Mouse (Mus musculus) layer of hippocampus, adult 11-12 months (tissue): ENCODE results near the gene Npepl1.

ENCODE experiments used
- DNase-seq: peaks from one replicate; pipeline ENCODE4 v3.0.0; 2022; ENCODE audit warnings: low spot score

Gene Npepl1

DNA sequence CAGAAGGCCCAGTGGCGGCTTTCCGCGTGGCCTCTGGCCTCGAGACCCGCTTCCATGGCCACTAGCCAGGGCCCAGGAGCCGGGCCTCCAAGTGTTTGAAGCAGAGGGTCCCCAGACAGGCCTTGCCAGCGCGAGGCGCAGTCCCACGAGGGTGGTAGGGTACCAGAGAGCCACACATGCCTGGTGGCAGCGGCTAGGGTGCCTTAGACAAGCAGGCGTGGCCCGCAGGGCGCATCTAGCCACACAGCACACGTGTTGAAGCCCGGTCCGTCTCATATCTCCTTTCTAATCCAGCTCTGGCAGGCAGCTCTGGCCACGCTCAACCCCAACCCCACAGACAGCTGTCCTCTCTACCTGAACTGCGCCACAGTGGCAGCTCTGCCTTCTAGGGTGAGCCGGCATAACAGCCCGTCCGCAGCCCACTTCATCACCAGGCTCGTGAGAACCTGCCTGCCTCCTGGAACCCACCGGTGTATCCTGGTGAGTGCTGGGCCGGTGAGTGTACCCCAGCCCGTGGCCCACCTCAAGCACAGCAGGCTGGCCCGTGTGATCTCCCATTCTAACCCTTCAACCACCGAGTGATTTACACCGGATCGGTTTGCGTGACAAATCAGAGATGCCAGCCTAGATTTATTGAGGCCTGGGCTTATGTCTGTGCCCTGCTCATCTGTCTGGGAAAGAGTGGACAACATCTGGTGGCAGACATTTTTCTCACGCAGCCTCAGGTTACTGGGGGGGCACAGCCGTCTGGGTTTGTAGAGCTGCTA, 817 bp downstream of the Npepl1 start:
- no peak for DNase-seq

DNA sequence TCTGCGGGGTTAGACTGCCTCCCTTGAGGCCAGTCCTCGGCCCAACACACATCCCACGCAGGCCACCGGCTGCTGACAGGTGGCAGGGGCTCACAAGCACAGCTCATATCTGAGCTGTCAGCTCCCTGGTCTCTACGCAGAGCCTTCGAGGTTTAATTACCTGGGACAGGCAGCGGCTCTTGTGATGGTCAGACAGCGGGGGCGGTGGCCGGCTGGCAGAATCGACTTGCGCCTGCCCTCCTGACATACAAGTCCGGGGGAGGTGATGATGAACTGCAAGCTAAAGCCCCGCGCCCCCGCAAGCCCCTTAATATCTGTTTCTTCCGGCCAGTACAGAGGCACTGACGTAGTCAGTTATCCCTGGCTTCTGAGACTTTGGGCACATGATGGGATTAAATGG, 2.8 kb downstream of the Npepl1 start:
- no peak for DNase-seq

DNA sequence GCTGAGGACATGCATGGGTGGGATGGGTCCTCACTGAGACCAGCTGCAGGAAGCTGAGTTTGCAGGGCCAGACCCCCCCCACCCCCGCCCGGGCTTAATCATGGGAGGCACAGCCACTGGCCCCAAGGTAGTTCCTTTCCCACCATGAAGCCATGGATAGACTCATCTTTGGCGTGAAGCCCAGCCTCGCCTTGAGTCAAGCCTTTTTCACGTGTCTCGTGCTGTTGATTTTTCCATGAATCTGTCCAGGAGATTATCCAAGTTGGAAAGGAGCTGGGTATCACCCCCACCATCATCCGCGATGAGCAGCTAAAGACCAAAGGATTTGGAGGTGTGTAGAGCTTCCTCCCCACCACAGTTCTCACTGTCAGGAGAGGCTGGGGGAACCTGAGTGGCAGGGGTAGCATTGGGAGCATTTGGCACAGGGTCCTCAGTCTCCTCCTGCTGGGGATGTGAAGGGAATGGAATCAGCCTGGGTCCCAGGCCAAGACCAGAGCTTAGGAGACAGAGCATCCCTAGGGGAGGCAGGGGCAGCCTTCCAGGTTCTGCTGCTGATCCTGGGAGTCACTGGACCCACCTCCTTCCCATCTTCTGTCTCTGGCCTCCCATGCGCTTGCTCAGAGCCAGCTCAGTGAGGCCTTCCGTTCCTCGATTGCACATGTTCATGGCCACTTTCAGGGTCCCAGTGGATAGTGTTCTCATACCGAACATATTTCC, 4.2 kb downstream of the Npepl1 start:
- no peak for DNase-seq

DNA sequence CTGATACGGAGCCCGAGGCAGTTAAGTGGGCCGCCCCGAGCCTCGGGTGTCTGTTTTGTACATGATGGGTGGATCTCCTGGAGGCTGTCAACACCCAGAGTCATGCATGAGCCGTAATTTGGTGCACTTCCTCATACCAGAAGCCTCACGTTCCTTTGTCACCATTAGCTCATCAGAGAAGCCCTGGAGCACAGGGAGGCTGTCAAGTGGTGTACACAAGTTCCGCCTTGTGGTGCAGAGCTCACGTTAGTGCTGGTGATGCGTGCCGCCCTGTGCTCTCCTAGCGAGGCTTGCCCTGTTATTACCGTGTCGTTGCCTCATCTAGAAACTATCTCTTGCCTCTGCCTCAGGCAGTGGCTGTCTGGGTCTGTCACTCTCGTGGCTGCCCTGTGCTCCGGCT, 6.8 kb downstream of the Npepl1 start:
- DNase-seq = no peak

DNA sequence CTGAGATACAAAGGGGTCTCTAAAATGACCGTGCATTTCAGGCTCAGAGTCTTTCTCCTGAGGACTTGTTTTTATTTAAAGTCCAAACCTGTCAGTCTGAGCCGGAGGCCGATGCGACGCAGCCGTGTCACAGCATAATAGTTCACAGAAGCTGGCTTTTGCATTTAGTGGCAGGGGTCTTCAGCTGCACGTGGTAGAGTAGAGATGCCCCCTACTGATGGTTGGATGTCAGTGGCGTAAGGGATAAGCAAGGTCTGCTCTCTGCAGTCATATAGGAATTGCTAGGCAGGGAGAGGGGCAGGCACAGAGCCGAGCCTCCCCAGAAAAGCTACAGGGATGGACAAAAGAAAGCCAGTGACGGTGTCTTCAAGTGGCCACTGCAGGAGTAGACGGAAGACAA, 8.0 kb downstream of the Npepl1 start:
- no peak for DNase-seq

DNA sequence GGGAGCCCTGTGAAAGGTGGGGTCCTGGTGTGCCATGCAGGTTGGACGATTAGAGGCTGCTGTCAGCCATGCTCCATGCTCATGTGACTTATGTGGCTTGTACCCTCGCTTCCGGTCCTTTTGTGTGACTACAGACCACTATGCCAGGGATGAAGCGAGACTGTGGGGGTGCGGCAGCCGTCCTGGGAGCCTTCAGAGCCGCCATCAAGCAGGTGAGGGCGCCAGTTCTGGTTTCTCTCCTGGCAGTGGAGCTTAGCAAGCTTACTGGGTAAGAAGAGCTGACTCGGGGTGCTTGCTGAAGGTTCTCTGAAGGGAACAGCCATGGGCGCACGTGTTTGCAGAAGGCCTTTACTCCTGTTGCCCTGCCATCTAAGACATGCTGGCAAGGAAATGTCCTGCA, 9.1 kb downstream of the Npepl1 start:
- DNase-seq = no peak

DNA sequence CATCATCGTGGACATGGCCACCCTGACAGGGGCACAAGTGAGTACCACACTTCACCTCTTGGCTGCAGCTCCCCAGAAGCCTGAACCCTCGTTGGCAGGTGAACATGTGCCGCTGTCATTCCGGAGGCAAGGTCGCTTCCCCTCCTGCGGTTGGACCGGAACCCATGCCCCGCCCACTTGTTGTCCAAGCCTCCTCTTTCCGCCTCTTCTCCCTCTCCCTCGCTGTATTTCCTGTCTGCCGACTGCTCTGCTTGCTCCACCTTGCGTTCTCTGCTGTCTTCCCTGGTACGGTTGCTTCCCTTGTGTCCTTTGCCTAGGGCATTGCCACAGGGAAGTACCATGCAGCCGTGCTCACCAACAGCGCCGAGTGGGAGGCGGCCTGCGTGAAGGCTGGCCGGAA, 10.5 kb downstream of the Npepl1 start:
- no peak for DNase-seq

DNA sequence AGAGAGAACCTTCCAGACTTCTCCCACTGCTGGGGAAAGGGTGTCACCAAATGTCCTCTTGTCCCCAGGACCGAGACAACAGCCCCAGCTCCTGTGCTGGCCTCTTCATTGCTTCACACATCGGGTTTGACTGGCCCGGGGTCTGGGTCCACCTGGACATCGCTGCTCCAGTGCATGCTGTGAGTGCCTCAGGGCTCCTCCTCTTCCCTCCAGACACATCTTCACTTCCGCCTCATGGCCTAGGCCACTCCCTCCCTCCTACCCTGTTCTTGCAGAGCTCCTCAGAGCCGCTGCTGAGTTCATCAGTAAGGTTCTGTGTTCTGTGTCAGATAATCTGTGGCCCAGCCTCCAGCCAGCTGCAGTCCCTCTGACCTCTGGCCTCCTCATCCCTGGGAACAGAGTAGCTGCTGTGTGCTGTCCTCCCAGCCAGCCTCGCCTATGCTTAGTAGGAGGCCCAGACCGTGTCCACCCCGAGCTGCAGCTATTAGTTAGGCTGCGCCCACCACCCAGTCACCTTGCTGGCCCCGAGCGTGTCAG, 11.3 kb downstream of the Npepl1 start:
- DNase-seq = no peak

DNA sequence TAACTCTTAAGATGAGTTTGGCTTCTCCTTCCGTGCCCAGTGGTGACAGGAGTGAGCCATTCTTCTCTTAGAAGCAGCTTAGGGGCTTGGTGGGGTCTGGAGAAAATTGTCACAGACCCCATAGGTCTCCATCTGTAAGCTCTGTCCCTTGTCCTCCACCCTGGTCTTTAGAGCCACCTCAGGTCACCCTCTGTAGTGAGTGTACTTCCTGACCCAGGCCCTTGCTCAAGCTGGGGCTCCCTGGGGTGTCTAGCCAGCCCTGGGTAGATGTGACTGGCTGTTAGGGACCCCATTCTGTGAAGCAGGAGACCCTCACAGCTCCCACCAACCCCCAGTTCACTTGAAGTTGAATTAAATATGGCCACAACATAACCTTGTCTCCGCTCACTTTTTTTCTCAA, 12.2 kb downstream of the Npepl1 start:
- DNase-seq = no peak

DNA sequence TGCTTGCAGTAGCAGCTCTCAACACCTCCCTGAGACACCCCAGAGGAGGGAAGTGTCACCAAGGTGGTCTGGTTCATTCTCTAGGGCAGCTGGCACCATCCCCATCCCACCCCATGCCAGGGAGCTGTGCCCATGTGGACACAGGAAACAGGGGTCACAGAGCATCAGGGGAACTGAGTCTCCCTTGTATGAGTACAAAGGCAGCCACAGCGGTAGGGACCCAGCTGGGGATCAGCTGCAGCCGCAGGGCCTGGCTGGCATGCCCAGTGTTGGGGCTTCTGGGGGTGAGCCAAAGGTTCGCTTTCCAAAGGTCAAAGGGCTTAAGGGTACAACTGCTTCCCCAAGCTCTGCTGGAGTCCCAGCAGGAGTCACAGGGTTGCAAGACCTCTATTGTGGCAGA, 13.6 kb downstream of the Npepl1 start:
- no peak for DNase-seq

DNA sequence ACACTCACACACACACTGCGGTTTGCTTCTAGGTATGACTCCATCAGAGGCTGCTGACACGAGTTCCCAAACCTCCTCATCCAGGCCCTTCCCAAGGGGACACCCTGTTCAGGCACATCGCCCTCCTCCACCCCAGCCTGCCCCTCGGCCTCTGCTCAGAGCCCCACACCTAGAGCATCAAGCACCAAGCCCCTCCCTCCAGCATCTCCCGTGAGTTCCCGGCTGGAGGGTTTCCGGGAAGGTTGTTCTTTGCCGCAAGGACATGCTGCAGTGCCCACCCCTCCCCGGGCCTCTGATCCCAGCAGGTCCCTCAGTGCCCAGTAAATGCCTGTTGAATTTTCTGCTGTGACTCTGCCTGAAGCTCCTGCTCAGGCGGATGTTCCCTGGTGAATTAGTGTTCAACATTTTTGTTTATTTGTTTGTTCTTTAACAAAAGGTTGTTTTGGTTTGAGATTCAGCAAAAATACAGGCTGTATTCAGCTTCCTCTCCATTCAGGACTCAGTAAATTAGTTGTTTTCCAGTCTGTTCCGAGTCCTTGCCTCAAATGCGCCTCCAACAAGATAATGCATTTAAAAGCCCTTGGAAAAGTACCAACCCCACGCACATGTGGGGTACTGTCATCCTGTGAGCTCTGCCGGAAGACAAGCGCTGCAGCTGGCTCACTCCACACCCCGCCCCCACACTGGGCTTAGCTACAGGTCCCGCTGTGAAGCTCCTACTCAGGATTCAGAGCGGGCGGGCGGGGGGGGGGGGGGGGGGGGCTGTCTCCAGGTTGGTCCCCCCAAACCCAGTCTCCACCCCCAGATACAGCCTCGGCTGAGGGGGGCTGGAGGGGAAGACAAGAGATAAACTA, 16.6 kb downstream of the Npepl1 start:
- DNase-seq = peak; percentile 66

DNA sequence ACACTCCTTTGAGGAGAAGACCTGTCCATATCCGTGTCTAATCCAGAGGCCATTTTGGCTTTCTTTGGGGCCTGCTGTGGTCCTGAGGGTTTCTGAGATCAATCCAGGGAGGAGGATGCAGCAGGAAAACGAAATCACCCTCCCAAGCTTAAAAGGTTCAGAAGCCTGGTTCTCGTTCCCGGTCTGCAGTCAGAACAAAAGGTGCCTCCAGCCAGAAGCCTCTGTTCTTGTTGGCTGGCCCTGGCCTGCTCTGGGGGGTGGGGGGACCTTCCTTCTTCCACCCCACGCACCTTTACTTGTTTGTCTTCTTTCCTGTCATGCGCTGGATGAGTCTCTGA, 17.2 kb downstream of the Npepl1 start:
- DNase-seq = no peak

DNA sequence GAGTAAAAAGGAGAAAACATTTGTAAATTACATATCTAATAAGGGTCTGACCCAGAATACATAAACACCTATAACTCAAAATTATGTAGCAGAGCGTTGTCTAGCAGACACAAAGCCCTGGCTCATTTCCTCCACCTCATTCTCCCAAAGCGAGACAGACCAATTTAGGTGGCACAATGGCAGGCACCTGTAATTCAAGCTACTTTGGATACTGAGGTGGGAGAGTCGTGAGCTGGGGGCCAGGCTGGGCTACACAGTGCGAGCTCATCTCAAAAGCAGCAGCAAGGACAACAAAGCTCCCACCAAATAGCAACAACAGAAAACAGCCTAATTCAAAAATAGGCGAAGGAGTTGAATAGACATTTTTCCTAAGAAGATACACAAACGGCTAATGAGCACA, 18.8 kb downstream of the Npepl1 start:
- no peak for DNase-seq

DNA sequence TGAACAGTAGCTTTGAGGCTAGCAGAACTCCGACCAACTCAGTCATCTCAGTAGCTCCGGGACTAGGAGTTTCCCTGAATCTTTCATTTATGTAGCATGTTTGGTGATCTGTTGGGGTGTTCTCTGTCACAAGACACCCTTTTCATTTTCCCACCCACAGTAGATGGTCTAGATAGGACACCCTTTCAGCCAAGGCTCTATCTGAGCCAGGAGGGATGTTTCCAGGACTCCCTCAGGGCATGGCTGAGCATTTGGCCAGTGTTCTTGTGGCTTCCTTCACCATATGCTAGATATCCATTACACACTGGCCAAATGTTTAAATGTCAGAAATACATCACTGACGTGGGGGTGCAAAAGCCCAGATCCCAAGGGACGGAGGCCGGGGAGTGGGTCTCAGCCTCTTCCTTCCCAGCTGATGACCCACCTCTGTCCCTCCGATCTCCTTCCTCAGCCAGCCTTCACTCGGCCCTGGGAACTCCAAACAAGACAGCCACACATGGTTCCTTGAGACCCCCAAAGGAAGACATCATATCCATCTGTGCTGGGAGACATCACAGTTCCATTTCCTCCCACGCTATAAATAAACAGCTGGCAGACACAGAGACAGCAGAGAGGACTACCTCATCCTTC, 20.4 kb downstream of the Npepl1 start:
- no peak for DNase-seq

DNA sequence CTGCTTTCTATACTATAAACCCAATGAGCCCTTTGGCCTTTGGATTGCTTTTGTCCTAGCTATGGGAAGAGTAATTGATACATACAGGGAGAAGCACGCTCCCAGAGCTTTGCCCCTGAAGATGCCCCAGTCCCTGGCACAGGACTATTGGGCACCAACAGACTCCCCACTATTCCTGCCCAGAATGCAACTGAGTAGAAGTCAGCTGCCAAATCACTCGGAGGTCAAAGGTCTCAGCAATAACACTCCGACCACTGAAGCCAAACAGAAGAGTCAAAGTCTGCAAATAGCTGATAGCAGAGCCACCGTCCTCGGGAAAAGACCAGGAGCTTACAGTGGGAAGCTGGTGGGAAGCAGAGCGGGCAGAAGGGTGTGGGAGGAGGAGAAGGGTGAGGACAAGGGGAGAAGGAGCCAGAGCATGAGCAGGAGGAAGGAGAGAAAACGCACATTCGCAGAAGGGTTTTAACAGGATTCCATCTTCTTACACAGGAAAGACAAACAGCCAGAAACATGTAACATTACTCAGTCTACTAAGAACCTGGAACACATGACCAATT, 22.3 kb downstream of the Npepl1 start:
- DNase-seq = no peak

DNA sequence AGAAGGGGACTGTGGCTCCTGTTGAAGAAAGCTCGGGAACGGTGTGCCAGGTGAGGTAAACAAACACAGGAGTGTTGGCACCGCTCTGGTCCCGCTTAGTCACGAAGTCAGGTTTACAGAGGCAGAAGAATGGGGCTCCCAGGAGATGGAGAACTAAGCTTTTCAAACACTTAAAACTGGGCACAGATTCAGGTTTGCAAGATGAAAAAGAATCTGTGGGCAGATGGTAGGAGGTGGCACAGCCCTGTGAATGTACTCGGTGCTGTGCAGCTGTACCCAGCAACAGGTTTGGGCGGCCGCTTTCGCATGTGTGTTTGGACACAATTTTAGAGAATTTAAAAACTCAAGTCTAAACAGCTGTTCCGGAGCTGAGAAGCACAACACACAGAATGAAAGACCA, 48.9 kb downstream of the Npepl1 start:
- DNase-seq = peak; percentile 43

DNA sequence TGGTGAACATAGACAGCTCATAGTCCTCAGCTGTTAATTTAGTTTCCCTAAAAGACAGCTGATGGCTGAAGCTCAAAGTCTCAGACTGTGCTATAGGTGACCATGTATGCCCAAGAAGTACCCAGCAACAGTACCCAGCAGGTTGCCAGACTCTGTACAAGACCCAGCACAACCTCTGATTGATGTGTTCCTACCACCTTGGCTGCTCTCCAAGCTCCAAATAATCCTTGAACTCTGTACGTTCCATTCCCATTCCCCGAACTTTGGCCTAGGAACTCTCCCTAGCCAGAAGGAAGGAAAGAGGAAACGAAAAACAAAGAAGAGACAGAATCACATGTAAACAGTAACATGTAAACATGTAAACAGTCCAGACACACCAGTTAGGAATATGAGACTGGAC, 50.3 kb downstream of the Npepl1 start:
- no peak for DNase-seq
